Mouse (Mus musculus) kidney, adult 2 months (tissue): ENCODE measurements around the gene Nfkbil1.

Experiments
- CTCF ChIP-seq: fragments of 200-500 bp; conservative IDR thresholded peaks from 2 replicates; pipeline ENCODE4 v1.5.1; 2011; ENCODE audit warnings: low read depth, mild to moderate bottlenecking, control low read depth, low read length, moderate library complexity, mixed read lengths; ENCODE audit not compliant: insufficient read depth, insufficient read length
- POLR2A ChIP-seq: fragments of 200-500 bp; IDR thresholded peaks from one replicate; pipeline ENCODE4 v1.6.1; 2011; ENCODE audit warnings: low read depth, low read length, control low read depth

- no peak for TF ChIP-seq POLR2A
- no peak for TF ChIP-seq CTCF
Observed at GRCm38 (mm10) chr17:35210593-35210992, 25.0 kb downstream of the Nfkbil1 start.
